Mouse (Mus musculus): ENCODE measurements around the gene Il17f.
A peak's percentile ranks its signal among the peaks of the same experiment; 100 is the strongest.

Gene Il17f

DNA sequence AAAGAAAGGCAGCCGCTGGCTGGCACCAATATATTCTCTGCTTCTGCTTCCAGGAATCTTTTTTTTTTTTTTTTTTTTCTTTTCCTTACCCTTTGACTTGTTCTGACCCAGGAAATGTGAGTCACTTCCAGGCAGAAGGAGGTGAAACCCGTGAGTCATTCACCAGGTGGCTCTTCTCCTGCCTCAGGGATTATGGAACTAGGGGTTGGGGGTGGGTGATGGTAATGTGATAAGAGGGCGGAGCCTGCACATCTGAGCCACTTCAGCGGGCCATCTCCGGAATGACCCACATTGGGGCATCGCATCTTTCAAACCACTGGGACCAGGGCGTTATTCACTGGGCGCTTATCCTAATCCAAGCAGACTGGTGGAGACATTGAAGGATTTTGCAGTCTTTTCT lies 3.4 kb downstream of the Il17f start:
- DNase-seq (ENCODE audit: low read depth, low spot score), result peak; percentile 71

DNA sequence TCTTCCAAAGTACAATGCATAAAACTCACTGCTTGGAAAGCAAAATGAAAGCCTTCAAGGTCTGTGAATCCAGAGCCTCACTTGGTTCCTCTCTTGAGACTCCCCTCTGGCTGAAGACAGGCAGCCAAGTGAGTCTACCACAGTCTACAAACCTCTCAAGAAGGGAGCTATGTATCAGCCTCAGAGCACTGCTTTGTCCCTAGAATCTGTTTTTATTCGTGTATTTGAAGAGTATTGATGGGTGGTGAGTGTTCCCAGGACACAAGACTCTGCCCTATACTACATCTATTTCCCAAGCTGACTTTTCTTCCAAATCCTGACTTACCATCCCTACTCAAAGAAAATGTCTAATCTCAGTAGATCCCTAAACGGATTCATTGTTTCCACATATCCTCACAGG lies 12.1 kb downstream of the Il17f start:
- no peak for DNase-seq (ENCODE audit: low read depth, low spot score)

DNA sequence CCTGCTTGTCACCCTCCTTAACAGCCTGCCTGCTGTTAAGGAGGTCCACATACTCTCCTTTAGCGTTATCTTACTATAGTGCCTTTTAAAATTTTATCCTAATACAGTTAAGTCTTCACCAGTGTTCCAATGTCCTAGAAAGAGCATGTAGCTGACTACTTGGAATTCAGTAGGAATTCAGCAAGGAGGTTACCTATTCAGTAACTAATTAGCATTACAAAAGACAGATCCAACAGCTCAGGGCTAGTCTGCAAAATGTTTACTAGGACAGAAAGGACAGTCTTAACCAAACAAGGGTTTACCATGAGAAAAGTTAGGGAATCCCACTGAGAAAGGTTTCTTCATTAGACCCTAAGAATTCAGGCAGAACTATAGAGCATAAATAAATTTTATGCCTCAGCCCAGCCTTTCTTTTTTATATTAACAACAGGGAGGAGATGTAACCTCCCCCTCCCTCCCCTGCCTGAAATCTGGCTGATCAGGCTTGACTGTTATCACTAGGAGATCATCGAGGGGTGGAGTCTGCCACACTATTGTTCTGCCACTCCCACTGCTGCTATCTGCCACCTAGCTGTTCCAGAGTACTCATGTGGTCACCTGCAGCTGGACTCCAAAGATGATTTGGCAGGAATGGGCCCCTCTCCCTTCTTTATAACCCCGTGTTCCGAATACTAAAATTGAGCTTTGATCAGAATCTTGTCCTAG lies 16.2 kb downstream of the Il17f start:
- peak; percentile 86 for DNase-seq (ENCODE audit: low read depth, low spot score)

DNA sequence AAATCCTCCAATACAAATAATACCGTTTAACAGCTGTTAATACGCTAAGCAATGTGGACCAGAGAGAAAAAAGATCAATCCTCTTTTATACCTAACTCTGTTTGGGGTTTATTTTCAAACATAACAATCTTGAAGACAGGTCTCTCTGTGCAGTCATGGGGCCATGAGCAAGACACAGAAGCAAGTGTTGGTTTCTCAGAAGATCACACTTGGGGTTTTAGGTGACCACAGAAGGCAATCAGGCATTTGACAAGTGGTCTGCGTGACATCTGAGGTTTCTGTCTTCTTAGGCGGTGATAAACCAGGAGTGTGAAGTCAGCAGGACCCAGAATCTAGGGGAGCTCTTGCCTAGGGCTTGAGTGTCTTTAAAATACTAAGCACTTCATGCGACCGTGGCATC lies 23.9 kb downstream of the Il17f start:
- DNase-seq (ENCODE audit: low read depth, low spot score), result no peak

DNA sequence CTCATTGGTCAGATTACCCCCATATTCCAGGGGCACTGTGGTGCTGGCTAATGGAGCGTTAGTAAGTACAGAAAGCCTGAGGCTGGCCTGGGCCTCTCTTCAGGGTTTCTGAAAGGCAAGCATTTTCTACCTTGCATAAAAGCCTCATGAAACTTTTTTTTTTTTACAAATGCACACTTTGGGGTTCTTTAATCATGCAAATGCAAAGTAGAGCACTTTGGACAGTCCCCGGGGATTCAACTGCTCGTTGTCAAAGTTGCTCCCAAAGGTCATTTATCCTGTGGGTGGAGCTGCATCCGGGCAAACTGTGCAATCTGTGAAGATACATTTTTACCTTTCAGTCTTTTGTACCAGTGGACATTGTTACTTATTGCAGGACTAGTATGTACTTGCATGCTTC lies 29.0 kb downstream of the Il17f start:
- DNase-seq (ENCODE audit: low read depth, low spot score), result peak; percentile 77

DNA sequence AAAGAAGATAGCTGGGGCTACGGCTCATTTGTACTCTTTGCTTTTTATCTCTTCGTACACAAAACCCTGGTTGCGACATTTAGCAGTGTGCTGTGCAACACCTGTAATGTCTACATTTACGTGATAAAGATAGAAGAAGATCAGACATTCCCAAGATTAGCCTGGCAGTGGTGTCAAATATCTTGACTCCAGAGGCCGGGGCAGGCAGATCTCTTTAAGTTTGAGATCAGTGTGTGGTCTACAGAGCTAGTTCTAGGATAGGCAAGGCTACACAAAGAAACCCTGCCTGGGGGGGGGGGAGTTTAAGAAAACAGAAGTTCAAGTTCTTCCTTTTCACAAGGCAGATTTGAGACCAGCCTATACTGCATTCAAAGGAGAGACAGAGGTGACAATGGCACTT lies 30.1 kb downstream of the Il17f start:
- peak; percentile 94 for DNase-seq (ENCODE audit: low read depth, low spot score)

DNA sequence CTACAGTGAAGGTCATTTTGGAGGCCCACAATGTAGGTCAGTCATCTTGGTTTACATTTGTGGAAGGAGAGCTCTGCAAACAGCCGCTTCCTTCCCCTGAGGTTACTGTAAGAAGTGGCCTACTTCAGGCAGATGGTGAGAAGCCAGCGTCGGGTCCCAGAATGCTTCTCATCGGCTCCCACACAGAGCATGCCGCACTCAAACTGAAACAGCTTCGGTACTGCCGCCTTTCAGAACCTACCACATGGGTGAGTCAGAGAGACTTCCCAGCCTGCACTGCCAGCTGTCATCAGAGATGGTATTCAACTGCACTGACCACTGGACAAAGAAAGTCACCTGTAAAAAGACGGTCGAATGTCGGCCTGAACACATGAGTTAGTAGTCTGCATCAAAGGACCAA lies 30.6 kb downstream of the Il17f start:
- DNase-seq (ENCODE audit: low read depth, low spot score), result peak; percentile 41

DNA sequence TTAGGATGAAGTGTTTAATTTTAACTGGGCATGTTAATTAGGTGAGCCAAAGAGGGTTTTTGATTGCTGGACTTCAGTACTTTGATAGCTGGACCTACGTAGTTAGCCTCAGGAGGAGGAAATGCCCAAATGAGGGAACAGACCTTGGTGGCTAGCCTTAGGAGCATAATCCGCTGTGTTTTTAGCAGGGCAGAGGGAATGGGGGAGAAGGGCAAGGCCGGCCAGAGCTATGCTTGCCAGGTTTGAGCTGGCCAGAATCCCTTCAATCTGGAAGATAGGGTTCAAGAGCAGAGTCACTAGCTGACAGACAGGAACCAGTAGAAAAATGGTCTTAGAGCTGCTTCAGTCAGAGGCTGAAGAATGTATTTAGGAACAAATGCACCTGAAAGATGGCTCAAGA lies 32.8 kb downstream of the Il17f start:
- DNase-seq (ENCODE audit: low read depth, low spot score), result no peak

DNA sequence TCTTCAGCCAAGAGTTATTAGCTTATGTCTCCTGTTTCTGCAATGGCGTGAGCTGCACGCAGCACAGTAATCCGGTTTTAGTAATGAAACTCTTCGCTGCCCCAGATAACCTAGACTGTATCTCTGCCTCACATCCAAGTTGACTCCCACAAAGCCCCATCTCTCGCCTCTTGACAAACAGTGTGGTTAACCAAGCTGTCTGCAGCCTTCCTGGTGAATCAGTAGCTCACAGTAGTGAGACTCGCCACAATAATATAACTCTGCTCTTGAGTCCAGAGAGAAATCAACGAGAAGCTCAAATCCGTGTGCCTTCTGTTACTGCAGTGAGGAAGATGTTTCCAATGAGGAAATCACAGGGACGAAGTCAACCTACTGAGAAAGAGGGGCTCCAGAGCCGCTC lies 36.0 kb downstream of the Il17f start:
- no peak for DNase-seq (ENCODE audit: low read depth, low spot score)

DNA sequence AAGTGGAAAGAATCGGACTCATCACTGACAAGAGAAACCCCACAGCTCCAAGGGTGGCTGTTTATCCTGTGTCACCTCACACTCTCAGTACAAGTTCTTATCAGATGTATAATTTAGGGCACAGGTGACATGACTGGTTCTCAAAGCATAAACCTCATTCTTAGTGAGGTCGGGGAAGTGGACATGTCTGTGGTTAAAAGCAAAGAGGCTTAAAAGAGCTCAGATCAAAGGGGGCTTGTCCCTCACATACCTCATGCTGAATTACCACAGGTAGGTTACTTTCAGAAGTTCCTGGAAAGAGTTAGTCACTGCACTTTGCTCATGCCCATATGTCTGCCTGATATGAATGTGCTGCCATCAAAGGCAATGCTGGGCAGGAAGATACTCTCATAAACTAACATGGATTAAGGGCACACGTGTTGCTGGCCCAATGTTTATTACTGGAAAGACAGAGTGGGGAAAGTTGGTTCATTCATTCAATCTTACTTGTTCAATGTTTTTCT lies 49.9 kb downstream of the Il17f start:
- no peak for DNase-seq (ENCODE audit: low read depth, low spot score)

DNA sequence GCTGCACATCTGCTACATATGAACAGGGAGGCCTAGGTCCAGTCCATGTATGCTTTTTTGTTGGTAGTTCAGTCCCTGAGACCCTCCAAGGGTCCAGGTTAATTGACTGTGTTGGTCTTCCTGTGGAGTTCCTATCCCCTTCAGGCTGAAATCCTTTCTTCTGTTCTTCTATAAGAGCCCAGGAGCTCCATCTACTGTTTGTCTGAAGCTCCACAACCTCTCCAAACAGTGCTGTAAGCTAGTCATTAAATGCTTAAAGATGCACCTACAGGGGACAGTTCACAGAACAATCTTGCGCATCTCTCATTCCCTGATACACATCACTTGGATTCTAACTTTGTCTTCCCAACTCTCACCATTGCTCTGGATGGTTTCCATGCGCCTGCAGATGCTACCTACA lies 51.9 kb downstream of the Il17f start:
- DNase-seq (ENCODE audit: low read depth, low spot score), result peak; percentile 42

DNA sequence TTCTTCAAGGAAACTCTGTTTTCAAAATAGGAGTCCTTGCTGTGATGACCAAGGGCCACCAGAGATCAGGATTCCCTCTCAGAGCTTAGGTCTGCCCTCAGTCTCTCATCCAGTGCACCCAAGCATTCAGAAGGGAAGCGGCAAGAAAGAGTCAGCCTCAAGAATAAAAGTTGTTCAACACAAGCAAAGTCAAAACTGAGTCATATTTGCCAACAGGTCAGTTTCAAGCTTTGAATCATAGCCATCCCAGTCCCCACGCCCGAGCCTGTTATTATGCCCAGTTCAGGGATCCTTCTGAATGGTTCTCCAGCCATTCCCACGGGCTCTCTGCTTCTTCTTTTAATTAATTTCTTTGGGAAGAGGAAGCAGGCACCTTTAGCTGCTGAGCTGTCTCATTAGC lies 53.8 kb downstream of the Il17f start:
- no peak for DNase-seq (ENCODE audit: low read depth, low spot score)

DNA sequence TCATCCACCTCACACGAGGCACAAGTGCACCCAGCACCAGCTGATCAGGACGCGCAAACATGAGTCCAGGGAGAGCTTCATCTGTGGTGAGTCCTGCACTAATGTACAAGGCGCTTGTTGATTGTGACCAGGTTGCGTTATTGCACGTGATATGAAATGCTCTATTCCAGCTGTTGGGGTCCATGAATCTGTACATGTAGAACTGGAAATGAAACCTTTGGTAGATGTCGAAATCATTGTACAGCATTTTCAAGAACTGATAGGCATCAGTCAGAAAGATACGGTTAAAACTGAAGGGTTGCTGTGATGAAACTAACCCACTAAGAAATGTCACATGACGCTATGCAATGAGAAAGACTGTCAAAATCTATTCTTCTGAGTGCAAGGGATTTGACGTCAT lies 59.5 kb downstream of the Il17f start, which contains the start of gene Il17a:
Gene Il17a, plus strand, starts transcription at position 3 of the 400 bp plus-strand sequence.
- no peak for DNase-seq (ENCODE audit: low read depth, low spot score)
